Mouse (Mus musculus) cerebellum, adult 8-10 months (tissue): ENCODE results near the gene Pde2a.

Experiments
- DNase-seq: peaks from one replicate; pipeline ENCODE4 v3.0.0; 2022

Pde2a gene

GRCm38 (mm10) chr7:101477200-101477599 is 55.7 kb downstream of the Pde2a start:
- DNase-seq: no peak

- no peak for DNase-seq
These were observed 56.6 kb downstream of the Pde2a start for GRCm38 (mm10) chr7:101478099-101478498.

DNA sequence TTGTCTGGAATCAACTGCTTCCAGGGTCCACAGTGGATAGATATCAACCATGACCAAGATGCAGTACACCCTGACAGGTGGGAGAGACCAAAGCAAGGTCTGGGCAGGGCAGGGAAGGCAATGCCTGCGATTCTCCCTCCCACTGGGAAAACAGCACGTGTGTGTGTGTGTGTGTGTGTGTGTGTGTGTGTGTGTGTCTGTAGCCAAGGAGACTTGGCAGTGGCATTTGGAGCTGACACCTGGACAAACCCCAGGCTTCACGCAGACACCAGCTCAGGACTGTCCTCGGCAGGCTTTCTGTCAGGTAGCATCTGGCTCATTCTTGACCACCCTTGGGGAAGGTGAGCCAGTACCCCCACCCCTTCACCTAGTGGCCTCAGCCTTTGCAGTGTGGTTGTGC is 58.4 kb downstream of the Pde2a start:
- DNase-seq: no peak

DNA sequence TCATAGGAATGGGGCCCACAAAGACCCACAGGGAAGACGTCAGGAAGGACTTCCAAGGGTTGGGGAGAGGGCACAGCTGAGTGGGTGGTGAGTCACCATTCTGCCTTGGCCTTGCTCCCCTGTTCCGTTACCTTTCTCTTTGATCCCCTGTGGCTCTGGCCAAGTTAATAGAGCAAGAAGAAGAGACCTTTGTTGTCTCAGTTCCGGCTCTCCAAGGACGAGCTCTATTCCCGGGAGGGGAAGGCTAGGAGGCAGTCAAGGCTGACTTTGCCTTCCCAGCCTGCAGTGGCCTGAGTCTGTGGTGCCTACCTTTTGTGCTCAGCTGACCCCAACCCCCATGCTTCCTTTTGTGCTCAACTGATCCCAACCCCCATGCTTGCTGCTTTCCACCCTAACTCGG is 59.2 kb downstream of the Pde2a start:
- DNase-seq: no peak

GRCm38 (mm10) chr7:101481872-101482498 is 60.5 kb downstream of the Pde2a start:
- no peak for DNase-seq

- no peak for DNase-seq
These were observed 61.1 kb downstream of the Pde2a start for GRCm38 (mm10) chr7:101482499-101483081.

DNA sequence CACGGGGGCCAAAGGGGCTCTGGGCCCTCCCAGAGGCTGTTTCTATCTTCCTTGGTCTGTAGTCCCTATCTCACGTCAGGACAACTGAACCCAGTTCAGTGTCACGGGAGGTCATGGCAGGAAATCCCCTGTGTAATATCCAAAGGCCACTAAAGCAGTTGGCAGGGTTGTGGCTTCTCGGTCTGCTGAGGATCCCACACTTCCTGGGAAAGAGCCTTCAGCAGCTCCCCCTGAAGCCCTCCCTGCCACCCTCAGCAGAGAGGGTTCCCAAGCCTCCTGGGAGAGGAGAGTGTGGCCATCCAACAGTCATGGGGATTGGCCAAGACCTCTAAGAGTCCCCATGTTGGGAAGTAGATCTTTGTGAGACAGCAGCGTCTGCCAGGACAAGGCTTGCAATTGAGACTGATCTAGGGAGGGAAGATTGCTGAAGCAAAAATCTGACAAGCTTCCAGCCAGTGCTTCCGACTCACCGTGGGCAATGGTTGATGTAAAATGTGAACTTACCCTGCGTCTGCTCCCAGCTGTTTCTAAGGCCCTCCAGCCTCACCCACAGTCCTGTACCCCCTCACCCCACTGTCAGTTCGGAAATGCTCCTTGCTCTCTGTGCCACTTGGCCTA is 62.1 kb downstream of the Pde2a start:
- DNase-seq: no peak

GRCm38 (mm10) chr7:101487102-101487501 is 65.6 kb downstream of the Pde2a start:
- no peak for DNase-seq

DNA sequence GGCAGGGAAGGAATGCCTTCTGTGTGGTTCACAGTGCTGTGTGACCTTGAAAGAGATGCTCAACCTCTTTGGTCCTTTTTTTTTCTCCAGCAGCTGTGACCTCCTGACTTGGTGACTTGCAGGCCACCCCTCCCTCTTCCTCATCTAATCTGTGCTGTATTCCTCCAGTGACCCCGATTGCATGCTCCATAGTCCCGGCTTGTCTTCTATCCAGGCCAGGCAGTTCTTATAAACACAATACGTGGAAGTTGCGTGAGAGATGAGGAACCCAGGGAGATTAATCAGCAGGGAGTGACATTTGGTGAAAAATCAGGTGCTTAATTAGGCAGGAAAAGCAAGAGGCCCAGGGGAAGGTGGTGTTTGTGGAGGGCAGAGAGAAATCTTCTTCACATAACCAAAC is 69.5 kb downstream of the Pde2a start:
- DNase-seq: no peak

- no peak for DNase-seq
These were observed 76.9 kb downstream of the Pde2a start for GRCm38 (mm10) chr7:101498385-101498784.

DNA sequence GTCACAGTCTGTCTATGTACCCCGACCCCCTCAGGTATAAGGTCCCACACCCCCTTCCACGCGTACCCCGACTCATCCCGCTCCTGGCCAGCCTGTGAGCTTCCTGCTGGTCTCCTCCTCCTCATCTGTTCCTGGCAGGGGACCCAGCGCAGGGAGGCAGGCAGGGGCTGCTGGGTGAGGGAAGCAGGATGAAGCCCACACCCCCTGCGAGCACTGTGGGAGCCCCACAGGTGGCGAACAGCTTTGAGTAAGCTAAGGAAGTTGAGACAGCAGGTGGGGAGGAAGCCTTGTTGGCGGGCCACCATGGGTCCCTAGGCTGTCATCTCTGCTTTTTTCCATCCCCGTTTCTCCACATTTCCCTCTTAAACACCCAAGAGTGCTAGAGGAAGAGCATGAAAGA is 77.8 kb downstream of the Pde2a start:
- DNase-seq: no peak

DNA sequence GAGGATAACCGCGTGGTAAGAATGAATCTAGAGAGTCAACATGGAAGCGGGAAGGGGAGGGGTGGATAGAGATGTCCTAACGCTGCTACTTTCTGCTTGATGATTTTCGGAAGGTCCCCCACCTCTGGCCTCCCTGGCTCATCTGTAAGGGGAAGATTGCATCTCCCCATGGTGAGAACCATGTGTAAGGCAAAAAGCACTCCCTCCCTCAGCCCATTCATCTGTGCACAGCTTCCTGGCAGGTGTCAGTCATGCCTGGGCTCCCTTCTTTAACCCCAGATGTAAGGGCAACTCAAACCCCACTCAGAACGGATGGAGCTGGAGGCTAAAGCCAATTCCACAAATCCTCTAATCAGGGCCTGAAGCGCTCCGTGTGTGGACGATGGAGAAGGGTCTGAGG is 78.2 kb downstream of the Pde2a start:
- no peak for DNase-seq

DNA sequence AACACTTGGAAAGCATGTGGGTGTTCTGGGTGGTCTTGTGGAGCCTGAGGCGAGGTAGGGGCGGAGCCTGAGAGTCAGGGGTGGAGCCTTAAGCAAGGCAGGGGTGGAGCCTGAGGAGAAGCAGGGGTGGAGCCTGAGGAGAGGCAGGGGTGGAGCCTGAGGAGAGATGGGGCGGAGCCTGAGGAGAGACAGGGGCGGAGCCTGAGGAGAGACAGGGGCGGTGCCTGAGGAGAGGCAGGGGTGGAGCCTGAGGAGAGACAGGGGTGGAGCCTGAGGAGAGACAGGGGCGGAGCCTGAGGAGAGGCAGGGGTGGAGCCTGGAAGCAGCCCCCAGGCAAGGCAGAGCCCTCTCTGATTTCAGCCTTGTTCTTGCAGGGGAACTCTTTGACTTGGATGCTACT is 79.7 kb downstream of the Pde2a start:
- no peak for DNase-seq

DNA sequence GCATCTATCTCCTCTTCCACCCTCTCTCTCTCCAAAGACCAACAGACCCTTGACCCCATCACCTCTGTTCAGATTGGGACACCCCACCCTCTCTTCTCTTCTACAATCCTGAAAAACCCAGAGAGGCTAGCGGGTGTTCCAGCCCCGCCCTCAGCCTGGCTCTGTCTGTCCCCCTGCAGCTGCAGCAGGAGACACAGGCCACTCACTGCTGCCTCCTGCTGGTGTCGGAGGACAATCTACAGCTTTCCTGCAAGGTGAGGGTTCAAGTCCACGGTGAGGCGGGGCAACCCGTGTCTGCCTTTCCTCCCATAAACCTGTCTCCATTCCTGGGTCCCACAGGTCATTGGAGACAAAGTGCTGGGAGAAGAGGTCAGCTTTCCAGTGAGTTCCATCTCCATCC is 80.2 kb downstream of the Pde2a start:
- DNase-seq: no peak

DNA sequence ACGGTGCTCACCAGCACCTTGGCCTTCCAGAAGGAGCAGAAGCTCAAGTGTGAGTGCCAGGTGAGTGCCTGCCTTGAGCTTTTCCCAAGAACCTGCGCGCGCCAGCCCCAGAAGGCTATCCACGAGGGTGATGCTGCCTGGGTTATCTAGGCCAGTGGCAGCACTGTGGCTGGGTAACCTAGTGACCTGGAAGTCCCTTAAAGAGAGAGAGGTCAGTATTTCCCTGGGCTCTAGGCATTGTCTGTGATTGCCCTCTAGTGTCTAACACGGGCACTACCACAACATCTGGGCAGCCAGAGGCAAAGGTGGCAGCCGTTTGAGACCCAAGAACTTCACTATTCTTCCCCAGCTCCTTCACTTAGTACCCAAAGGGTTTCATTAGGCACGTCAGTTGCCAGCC is 81.9 kb downstream of the Pde2a start:
- peak; percentile 22 for DNase-seq

- no peak for DNase-seq
These were observed 82.3 kb downstream of the Pde2a start for GRCm38 (mm10) chr7:101503803-101504202.

DNA sequence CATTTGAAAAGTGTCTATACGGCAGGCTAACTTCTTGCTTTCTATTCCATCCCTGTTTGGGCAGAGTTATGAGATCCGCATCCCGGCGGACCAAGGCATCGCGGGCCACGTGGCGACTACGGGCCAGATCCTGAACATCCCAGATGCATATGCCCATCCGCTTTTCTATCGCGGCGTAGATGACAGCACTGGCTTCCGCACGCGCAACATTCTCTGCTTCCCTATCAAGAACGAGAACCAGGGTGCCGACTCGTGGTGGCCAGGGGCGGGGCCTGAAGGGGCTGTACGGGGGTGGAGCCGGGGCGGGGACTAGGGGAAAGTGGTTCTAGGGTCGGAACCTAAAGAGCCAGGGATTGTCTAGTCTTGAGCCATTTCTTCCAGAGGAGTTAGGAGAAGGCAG is 83.0 kb downstream of the Pde2a start:
- no peak for DNase-seq

- DNase-seq: no peak
These were observed 87.7 kb downstream of the Pde2a start for GRCm38 (mm10) chr7:101509212-101509611.

DNA sequence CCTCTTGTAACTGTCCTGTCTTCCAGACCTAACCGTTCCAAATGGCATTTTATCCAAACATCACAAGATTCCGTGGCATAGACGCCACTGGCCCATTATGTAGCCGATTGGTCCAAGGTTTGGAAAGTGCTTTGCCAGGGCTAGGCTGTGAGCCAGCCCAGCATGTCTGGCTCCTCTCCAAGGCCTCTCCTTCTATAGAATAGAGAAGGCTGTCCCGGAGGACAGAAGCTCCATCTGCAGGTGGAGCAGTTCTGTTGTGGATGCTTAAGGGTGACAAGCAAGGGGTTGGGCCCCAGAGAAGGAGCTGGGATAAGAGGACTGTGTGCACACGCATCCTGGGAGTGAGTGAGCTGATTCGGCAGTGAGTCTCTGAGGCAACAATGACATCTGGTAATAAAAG is 92.2 kb downstream of the Pde2a start:
- DNase-seq: peak; percentile 30

GRCm38 (mm10) chr7:101514768-101515167 is 93.3 kb downstream of the Pde2a start:
- DNase-seq: no peak

DNA sequence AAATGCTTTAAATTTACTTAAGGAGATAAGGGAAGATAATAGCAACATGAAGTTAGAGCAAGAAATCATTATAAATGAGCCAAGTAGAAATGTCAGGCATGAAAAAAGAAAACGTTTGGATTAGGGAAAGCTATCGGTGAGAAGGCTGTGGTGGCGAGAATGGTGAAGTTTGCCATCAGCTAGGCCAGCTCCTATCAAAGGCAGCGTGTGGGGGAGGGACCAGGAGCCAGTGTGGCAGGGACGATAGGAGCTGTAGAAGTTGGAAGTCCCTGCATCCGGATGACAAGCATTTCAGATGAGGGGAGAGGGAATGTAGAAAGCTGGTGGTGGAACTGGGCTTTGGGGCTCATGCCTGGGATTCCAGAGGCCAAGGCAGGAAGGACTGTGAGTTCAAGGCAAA is 93.8 kb downstream of the Pde2a start:
- DNase-seq: no peak

DNA sequence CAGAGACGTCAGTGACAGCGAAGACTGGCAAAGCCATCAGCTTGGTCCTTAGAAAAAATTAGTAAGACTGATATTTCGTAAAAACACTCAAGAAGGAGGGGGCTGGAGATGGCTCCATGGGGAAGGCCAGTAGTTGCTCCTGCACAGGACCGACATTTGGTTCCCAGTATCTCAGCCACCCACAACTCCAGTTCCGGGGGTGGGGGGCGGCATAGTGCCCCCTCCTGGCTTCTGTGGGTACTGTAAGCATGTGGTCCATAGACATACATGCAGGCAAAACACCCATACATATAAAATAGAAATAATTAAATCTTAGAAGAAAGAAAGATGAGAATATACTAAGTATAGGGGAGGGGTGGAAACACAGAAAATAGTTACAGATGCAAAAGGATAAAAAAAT is 95.0 kb downstream of the Pde2a start:
- no peak for DNase-seq

DNA sequence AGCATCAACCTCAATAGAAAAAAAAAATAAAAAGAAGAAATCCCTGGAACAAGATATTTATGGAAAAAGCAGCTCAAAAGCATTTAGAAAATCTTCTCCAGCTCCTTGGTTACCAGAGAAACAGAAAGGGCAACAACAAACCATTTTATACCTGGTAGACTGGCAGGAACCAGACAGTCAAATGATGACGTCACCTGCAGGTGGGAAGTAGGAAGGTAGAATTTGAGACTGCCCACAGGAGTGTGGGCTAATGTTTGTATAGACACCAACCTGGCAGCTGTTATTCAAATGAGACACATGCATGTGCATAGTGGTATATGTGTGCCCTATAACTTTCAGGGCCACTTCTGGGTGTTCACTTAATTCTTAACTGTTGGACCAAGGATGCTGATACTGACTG is 100.2 kb downstream of the Pde2a start:
- no peak for DNase-seq

- DNase-seq: no peak
These were observed 101.7 kb downstream of the Pde2a start for GRCm38 (mm10) chr7:101523205-101523604.

DNA sequence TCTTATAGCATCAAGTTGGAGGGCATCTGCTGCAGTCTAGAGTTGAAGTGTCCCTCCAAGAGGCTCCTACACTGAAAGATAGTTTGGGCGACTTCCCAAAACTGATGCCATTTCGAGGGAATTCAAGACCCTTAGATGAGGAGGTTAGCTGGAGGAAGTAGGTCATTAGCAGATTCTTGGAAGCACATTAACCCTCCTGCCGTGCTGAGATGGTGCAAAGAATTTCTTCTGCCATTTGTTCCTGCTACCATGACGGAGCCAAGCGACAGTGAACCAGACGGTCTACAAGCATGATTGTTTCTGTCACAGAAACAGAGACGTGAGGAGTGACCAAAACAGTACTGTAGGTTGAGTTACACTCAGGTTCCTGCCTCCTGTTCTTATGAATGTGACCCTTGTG is 105.0 kb downstream of the Pde2a start:
- no peak for DNase-seq
